Mouse (Mus musculus) testis, postnatal 14 days (tissue): ENCODE measurements around the gene Lrfn3.

Experiments
- DNase-seq: peaks from one replicate; pipeline ENCODE4 v3.0.0; 2021; ENCODE audit warnings: low spot score

Lrfn3 gene

DNA sequence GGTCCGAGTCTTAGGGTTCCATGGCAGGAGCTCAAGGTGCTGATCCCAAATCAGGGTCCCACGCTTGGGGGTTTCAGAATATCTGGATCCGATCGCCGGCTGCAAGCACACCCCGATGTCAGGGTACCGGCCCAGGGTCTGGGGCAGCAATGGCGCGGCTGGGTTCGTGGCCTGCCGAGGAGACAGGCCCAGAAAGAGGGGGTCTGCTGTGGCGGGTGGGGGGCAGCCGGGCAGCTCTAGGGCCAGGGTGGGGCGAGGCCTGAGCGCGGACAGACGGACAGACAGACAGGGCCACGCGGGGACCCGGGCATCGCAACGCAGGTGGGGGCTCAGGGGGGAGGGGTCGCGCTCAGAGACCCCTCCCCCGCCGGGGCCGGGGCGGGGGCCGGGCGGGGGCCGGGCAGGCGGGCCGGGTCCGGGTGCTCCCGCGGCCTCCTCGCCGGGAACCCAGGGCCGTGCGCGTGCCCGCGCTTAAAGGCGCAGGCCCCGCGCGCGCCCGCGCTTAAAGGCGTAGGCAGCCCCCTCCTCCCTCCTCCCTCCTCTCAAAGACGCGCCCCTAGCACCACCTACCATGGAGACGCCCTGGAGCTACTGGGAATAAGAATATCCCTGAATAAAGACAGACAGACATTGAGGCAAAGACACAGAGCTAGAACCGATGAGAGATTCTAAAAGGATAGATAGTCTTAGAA is at the start of gene Lrfn3:
Gene Lrfn3 (minus strand): TSS at position 121 of the 692 bp plus-strand sequence.
- no peak for DNase-seq

DNA sequence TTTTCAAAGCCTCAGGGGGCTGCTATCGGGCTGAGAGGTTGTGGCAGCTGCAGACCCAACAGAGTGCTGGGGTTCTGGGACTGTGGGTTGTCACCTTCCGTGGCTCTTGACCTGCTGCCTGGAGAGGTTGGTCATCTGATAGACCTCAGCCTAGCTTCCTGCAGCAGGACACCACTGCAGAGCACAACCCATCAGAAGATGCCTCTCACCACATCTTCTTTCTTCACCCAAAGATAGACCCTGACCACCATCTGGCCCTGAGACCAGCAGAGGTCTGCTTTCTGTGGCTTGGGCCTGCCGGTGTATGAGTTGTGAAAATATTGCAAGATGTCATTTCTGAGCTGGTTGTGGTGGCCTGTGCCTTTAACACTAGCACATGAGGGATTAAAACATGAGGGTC is 48.5 kb upstream of the Lrfn3 start:
- no peak for DNase-seq

DNA sequence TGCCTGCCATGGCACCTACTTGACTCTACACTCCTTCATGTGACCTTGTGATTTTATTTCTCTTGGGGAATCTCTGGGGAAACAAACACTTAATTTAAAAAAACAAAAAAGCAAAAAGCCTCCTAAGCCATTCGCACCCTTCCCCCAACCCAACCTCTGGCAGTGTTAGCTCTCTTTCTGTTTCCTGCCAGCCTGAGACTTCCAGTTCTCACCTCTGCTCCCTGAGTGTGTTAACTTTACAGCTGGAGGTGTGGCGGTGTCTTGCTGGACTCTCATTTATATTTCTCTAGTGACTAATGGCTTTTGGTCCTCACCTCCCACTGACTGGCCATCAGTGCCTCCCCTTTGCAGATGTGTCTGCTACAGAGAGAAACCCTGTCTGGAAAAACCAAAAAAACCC is 47.2 kb upstream of the Lrfn3 start:
- no peak for DNase-seq

- DNase-seq: no peak
Observed at GRCm38 (mm10) chr7:30408639-30409038, 46.1 kb upstream of the Lrfn3 start.

GRCm38 (mm10) chr7:30402343-30402742 is 39.8 kb upstream of the Lrfn3 start:
- DNase-seq: no peak

DNA sequence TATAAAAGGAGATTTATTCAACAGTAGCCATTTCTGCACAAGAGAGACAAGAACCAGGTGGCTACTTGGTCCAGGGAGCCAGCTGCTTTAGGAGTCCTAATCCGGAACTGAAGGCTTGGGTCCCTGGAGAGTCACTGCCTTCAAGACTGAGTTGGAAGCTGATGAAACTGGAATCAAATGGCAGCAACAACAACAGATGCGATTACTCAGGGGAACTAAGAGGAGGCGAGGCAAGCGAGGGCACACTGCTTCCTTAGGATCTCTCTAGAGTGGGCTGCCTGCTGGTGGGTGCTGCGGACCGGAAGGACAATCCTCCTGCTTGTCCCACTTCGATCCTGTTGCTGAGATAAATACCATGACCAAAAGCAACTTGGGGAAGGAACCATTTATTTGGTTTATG is 37.1 kb upstream of the Lrfn3 start:
- DNase-seq: no peak

DNA sequence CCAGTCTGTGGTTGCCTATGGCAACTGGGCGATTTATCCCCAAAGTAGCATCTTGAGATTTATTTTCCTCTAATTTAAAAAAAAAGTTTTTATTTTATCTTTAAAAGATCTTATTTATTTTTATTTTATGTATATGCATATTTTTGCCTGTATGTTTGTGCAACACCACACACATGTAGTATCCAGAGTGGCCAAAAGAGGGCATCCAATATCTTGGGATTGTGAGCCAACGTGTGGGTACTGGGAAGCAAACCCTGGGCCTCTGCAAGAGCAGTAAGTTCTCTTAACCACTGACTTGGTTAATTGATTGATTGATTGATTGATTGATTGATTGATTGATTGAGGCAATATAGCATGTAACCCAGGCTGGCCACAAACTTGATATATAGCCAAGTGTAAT is 32.3 kb upstream of the Lrfn3 start:
- no peak for DNase-seq

DNA sequence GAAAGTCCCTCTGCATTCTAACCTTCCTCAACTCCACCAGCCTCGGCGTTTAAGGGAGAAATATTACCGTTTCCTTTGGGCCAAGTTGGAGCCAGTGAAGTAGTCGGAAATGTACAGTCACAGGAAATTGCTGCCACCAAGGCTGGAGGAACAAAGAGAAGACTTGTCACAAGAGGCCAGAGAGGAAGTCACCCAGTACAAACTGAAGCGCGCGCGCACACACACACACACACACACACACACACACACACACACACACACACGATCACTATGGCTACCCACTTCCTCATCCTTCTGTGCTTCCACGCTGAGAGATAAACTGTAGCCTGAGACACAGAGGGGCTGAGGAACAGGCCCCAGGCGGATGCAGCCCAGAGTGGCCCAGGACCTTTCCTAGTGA is 31.8 kb upstream of the Lrfn3 start:
- no peak for DNase-seq

- DNase-seq: no peak
Observed at GRCm38 (mm10) chr7:30393631-30394030, 31.1 kb upstream of the Lrfn3 start.

DNA sequence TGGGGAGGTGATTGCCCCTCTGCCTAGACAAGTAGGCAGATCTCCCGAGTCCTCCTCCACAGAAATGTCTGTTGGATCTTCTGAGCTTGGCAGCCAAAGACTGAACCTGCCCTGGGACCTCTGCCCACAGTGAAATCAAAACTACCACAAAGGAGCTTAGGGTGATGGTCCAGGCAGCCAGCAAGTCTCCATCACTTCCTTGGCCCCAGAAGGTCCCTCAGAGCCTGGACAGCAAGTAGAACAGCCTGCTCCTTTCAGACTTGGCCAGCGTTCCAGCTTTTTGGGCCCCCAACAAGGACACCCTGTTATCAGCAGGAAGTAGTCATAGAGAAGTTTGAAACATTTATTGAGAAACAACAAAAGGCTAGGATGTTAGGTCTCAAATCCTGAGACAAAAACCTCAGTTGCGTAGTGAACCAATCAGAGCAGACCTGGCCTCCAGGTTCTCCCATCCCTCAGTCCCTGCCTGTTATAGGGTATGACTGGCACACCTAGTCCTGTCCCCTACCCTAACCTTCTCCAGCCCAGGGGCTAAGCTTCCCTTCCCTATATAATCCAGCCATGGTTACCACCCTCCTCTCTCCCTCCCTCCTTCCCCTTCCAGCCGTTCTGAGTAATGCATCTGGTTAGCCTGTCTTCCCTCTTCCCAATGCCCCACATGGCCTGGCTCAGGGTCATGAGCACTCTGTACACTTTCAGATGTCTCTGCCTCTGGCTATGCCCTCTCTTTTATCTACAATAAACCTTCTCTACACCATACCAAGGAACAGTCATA is 30.4 kb upstream of the Lrfn3 start:
- no peak for DNase-seq

- no peak for DNase-seq
Observed at GRCm38 (mm10) chr7:30384106-30384505, 21.5 kb upstream of the Lrfn3 start.

DNA sequence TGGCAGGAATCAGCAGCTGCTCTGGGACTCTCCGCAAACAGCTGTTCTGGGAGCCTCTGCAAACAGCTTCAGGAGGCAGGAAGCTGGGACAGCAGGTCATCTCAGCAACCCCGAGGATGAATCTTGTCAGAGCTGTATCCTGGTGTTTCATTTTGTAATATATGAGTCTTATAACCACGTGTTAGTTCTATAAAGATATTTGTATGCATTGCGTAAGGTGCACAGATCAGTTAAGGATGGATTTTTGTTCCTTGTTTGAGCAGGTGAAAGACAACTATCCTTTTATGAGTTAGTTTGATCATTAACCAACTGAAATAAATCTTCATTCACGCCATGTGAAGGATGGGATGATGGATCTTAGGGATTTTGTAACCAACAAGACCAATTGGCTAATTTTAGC is 17.5 kb upstream of the Lrfn3 start:
- DNase-seq: no peak

DNA sequence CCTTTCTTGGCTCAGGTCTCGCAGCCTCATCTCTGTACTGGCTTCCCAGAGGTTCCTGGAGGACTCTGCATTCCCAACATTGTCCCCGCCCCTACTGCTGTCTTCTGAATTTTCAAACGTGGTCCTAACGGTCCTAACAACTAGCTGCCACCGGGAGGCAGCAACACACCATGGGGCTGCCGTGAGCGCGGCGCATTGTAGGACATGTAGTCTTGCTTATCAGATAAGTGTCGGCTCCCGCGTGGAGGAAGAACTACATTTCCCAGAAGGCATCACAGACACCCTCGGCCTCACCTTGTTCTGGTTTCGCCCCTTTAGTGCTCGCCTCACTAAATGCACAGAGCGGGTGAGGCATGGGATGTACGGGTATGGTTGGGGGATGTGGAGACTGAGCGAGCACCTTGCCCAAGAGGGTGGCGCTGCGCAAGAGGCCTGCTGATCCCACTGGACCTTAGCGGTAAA is 11.0 kb upstream of the Lrfn3 start:
- DNase-seq: peak; percentile 90

DNA sequence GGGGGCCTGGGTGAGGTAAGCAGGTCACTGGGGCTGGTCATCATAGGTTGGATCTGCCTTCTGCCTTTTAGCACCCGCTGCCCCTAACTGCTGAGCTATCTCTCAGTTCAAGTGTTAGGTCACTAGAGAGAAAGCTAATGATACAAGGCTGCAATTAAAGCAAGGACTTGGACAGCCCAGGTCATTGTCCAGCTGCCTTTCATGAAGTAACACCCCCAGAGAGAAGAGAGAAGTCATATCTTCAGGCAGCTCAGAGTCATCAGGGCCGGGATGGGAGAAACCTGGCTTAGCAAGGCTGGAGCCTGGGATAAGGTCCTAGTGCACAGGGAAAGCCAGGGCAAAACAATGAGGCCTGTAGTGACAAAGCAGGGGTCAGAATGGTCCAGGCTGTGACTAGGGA is 4.9 kb upstream of the Lrfn3 start:
- DNase-seq: no peak

DNA sequence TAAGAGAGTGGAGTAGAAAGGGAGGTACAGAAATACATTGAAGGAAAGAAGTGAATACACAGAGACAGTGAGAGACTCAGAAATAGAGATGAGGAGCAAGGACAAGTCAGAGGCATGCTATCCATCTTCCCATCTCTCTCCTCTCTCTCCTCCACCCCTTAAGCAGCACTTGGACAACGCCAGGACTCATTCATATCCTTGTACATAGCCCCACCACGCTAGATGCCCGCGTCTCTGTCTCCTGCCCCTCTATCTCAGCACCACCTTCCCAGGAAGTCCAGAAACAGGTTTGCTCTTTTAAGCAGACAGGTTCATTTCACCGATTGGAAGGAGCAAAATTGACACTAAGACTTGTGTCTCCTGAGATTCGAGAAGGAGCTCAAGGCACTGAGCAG is 769 bp upstream of the Lrfn3 start:
- no peak for DNase-seq

GRCm38 (mm10) chr7:30360028-30360427 is 2.5 kb downstream of the Lrfn3 start:
- DNase-seq: no peak

GRCm38 (mm10) chr7:30359276-30359865 is 3.2 kb downstream of the Lrfn3 start:
- DNase-seq: no peak

DNA sequence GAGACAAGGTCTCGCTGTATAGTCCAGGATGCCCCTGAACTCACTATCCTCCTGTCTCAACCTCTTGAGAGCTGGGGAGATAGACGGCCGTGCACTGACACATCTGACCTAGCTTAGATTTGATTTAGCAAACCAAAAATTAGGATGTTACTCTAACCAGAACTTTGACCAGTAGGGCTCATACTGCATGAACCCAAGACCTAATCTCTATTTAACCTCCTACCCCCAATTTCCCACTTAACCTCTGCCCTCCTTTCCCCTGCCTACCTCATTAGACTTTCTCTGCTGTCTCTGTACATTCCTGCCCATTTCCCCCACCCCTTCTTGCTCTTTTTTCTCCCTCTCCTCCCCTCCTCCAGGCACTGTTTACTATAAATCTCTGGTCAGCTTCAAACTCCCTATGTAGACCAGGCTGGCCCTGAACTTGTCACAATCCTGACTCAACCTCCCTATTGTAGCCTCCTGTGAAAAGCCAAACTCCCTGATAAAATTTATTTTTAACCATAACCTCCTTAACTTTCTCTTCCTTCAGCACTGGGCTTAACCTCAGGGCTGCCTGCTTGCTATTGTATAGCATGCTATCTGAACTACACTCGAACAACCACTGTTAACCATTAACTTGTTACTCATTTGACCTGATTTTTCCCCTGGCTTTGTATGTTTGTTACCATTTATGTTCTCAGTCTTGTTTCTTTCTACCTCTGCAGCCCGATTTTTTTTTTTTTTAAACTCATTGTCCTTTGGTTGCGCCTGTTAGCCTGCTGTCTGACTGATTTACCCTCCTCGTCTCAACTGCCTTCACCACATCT is 4.0 kb downstream of the Lrfn3 start:
- DNase-seq: no peak

GRCm38 (mm10) chr7:30354059-30354458 is 8.5 kb downstream of the Lrfn3 start:
- DNase-seq: no peak

GRCm38 (mm10) chr7:30353279-30353822 is 9.2 kb downstream of the Lrfn3 start:
- DNase-seq: no peak

DNA sequence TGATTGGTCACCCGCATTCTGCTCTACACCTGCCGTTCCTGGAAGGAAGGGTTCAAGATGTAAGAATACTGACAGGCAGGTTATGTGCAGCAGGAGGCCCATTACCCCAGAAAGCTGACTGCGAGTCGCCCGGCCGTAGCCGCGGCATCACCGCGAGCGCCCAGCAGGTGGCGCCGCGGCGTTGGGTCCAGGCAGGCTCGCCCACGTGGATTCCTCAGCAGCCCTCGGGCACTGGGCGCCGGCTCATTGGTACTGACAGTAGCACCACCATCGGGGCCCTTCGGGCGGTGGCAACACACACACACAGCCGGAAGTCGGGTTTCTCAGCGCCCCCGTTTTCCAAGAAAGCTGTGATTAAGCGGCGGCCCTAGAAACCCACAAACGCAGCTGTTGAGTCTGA is 14.7 kb downstream of the Lrfn3 start:
- peak; percentile 72 for DNase-seq
